In the genomic region with DNA sequence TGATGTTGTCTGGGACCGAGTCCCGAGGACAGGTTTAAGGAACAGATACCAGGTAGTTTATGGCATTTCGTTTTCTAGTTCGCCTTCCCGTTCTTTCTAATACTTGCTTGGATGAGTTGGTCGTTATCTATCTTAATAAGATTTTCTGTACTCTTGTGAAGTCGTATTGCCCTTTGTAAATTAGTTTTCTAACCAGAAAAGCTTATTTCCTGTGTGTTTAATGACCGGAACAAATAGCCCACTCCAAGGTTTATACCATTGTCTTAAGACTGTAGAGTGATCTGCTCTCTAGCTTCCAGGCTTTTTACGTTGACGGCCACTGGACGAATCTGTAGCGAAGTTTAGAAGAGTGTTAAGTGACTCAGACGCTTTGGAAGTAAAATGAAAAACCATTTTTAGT, we compare ENCODE assay signal across 8 mouse cellular contexts. TPM values are rescaled to one million over a fixed set of nuclear protein-coding genes. Genes with fewer than 3 reads are reported as not detected.
A peak's percentile ranks its signal among the peaks of the same experiment; 100 is the strongest.
DNase-seq lines count a peak whose midpoint lies in the region; ATAC-seq lines count a peak whose summit lies in the region.

No protein-coding gene starts in this region.

- H3K4me1 ChIP-seq in heart, embryonic 14.5 days (ENCODE audit: control insufficient read depth in 2 of 2, insufficient read depth in 2 of 2, low read length in 2 of 2) = peaks cover 2 to 15% of the 10 kb centered on the region in 2 experiments; a peak in 2 of 4 replicates
- peaks cover 5% of the 10 kb centered on the region; the same call in 1 of the 2 replicates for H3K4me1 ChIP-seq in brown adipose tissue, adult 24 weeks (ENCODE audit: control insufficient read depth, insufficient read depth, insufficient read length, low read length)
- peaks cover 21% of the 10 kb centered on the region for H3K4me1 ChIP-seq in hindbrain, embryonic 15.5 days (replicated peaks)
- H3K4me1 ChIP-seq in midbrain, embryonic 14.5 days (ENCODE audit: control insufficient read depth, insufficient read depth, low read length) = peaks cover 4% of the 10 kb centered on the region

- no peaks in the 10 kb centered on the region for H3K36me3 ChIP-seq in heart, embryonic 14.5 days (ENCODE audit: control insufficient read depth, insufficient read depth, low read length)
- H3K36me3 ChIP-seq in hindbrain, embryonic 15.5 days = no peaks in the 10 kb centered on the region
- no peaks in the 10 kb centered on the region for H3K36me3 ChIP-seq in midbrain, embryonic 14.5 days (ENCODE audit: control insufficient read depth, insufficient read depth, low read length)

- peak overlapping the region; percentile 75 to 81 for H3K27ac ChIP-seq in heart, embryonic 14.5 days (replicated peaks in 1 of 2; ENCODE audit: control insufficient read depth in 1 of 2, insufficient read depth in 1 of 2, low read depth in 2 of 2, low read length in 2 of 2)
- H3K27ac ChIP-seq in brown adipose tissue, adult 24 weeks (replicated peaks; ENCODE audit: low read depth, low read length) = peak overlapping the region; percentile 68
- H3K27ac ChIP-seq in hindbrain, embryonic 15.5 days (replicated peaks) = peak overlapping the region; percentile 89
- peak overlapping the region; percentile 86; the same call in 1 of the 2 replicates for H3K27ac ChIP-seq in midbrain, embryonic 14.5 days (replicated peaks; ENCODE audit: low read depth, low read length)

- no peaks in the 10 kb centered on the region for H3K9me3 ChIP-seq in heart, embryonic 14.5 days (ENCODE audit: control insufficient read depth, low read length)
- H3K9me3 ChIP-seq in hindbrain, embryonic 15.5 days = no peaks in the 10 kb centered on the region
- H3K9me3 ChIP-seq in midbrain, embryonic 14.5 days (ENCODE audit: control insufficient read depth, low read length) = no peaks in the 10 kb centered on the region

- no peak for DNase-seq in heart, adult 18-20 months
- peak; percentile 31 for DNase-seq in midbrain, embryonic 14.5 days
- no peak for DNase-seq in spleen, postnatal 10 days (ENCODE audit: low spot score in 2 of 2)
- no peak for DNase-seq in kidney, adult 9 months

- H3K4me2 ChIP-seq in heart, embryonic 14.5 days (ENCODE audit: low read length) = peak overlapping the region; percentile 76
- H3K4me2 ChIP-seq in hindbrain, embryonic 15.5 days = peak overlapping the region; percentile 63
- H3K4me2 ChIP-seq in midbrain, embryonic 14.5 days (ENCODE audit: low read length) = peak overlapping the region; percentile 71

- peak overlapping the region; percentile 89 to 90 for H3K4me3 ChIP-seq in heart, embryonic 14.5 days (ENCODE audit: control insufficient read depth in 1 of 2, insufficient read depth in 1 of 2, low read depth in 1 of 2, low read length in 2 of 2)
- H3K4me3 ChIP-seq in brown adipose tissue, adult 24 weeks (ENCODE audit: insufficient read depth, low read depth, low read length) = peak overlapping the region; percentile 89
- H3K4me3 ChIP-seq in hindbrain, embryonic 15.5 days = peak overlapping the region; percentile 86
- H3K4me3 ChIP-seq in midbrain, embryonic 14.5 days (replicated peaks; ENCODE audit: low read depth, low read length) = peak overlapping the region; percentile 77

- H3K27me3 ChIP-seq in heart, embryonic 14.5 days (ENCODE audit: control insufficient read depth, insufficient read depth, low read length) = no peaks in the 10 kb centered on the region
- H3K27me3 ChIP-seq in hindbrain, embryonic 15.5 days = no peaks in the 10 kb centered on the region
- no peaks in the 10 kb centered on the region for H3K27me3 ChIP-seq in midbrain, embryonic 14.5 days (ENCODE audit: control insufficient read depth, insufficient read depth, low read length)

- 1% methylated on average over 13 of the region's 13 CpGs for WGBS in heart, embryonic 14.5 days
- WGBS in hindbrain, embryonic 15.5 days = 2% methylated on average over 13 of the region's 13 CpGs
- 3% methylated on average over 13 of the region's 13 CpGs for WGBS in midbrain, embryonic 14.5 days

- peak overlapping the region; percentile 94 for H3K9ac ChIP-seq in heart, embryonic 14.5 days (ENCODE audit: low read length)
- H3K9ac ChIP-seq in hindbrain, embryonic 15.5 days = peak overlapping the region; percentile 68
- peak overlapping the region; percentile 86 for H3K9ac ChIP-seq in midbrain, embryonic 14.5 days (replicated peaks; ENCODE audit: low read length)

- ATAC-seq in heart, embryonic 14.5 days (ENCODE audit: insufficient number of reproducible peaks, insufficient read depth, low FRiP score, low read depth) = no peak
- no peak for ATAC-seq in hindbrain, embryonic 15.5 days (ENCODE audit: low FRiP score, low read depth)
- ATAC-seq in midbrain, embryonic 14.5 days (ENCODE audit: low FRiP score, low TSS enrichment) = no peak
- ATAC-seq in CD4-positive, CD25-positive, alpha-beta regulatory T cell, adult 4 months = no peak

RNA-seq across cellular contexts. Expression of gene Plekha1, which starts 1.1 kb away (rescaled TPM):
- 49.9 and 55.6 TPM in 2 replicates for polyA plus RNA-seq in heart, embryonic 14.5 days (2014; fragmentation: Nextera tagmentation; extraction: Ambion mirVana)
- 10 to 100 TPM; 34.3 to 36.6 TPM for total RNA-seq in heart, adult 18-20 months (2021)
- polyA plus RNA-seq in brown adipose tissue, adult 24 weeks (2012; ENCODE audit: insufficient read depth, insufficient read length, missing spikeins) = 11.4 and 17.8 TPM in 2 replicates
- polyA plus RNA-seq in hindbrain, embryonic 15.5 days (2015; fragmentation: Nextera tagmentation; extraction: Ambion mirVana) = 59.9 and 60.6 TPM in 2 replicates
- polyA plus RNA-seq in midbrain, embryonic 14.5 days (2014; fragmentation: Nextera tagmentation; extraction: Ambion mirVana) = 65.1 and 77.7 TPM in 2 replicates
- 10 to 100 TPM; 30.9 to 41.6 TPM for polyA plus RNA-seq in CD4-positive, CD25-positive, alpha-beta regulatory T cell, adult 4 months (2017; shearing (Covaris generic))
